Mouse (Mus musculus) kidney, adult 9 months (tissue): ENCODE measurements around the gene Rpl18a.

Source experiments
- DNase-seq: peaks from one replicate; pipeline ENCODE4 v3.0.0; 2022

Gene Rpl18a

DNA sequence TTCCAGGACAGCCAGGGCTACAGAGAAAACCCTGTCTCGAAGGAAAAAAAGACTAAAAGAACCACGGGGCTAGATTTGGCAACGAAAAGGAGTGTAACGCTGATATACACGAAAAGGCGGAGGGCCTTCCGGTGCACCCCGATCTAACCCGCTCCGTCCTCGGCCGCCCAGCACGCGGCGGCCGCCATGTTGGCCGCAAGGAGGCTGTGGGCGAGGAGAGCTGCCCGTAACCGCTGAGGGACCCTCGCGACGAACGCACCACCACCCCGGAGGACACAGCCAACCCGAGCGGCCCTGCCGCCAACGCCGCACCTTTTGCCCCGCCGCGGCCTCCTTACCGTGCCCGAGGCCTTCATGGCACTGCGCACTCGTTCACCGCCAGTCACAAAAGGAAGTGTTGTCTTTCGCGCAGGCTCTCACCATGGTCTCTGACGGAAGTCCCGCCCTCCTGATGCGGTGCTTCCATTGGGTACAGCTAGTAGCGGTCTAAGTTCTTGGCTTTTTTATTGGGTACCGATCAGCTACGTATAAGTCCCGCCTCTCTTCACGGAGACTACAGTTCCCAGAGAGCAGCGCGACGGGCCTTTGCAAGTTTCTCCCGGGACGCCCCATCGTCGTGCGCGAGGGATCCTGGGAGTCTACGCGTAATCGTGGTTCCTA, at the start of gene Rpl18a:
Gene Rpl18a, minus strand, starts transcription at position 392 of the 660 bp plus-strand sequence.
- DNase-seq, result peak; percentile 99

GRCm38 (mm10) chr8:70943187-70943586, 46.0 kb upstream of the Rpl18a start:
- DNase-seq, result no peak

GRCm38 (mm10) chr8:70941478-70941877, 44.3 kb upstream of the Rpl18a start:
- no peak for DNase-seq

DNA sequence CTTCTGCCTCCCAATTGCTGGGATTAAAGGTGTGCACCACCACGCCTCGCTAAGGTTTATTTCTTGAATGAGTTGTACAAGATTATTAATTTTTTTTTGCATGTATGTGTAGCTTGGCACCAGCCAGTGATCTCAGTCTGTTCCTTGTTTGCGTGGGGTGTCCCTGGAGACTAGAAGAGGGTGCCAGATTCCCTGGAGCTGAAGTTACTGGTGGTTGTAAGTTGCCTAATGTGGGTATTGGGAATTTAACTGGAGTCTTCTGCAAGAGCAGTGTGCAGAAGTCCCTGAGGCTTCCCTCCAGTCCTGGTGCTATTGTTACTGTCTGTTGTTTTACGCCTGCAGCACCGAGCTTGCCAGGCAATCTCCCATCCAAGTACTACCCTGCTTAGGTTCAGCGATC, 40.0 kb upstream of the Rpl18a start:
- DNase-seq, result no peak

- DNase-seq, result no peak
These were observed 37.6 kb upstream of the Rpl18a start for GRCm38 (mm10) chr8:70934786-70935185.

DNA sequence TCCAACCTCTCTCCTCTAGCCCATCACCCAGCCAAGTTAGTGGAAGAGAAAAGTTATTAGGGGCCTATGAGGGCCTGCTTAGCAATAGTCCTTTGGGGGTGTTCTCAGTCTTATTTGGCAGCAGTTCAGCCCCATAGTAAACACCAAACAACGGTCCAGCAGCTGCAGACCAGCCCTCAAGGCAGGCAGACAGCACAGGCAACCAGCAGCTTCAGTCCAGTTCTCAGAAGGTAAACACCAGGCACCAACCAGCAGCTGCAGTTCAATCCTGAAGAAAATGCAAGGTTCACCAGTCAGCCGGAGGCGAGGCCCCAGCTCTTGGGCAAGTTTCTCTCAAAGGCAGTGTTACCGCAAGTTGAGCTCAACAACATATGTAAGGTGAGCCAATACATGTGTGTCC, 35.8 kb upstream of the Rpl18a start:
- no peak for DNase-seq

DNA sequence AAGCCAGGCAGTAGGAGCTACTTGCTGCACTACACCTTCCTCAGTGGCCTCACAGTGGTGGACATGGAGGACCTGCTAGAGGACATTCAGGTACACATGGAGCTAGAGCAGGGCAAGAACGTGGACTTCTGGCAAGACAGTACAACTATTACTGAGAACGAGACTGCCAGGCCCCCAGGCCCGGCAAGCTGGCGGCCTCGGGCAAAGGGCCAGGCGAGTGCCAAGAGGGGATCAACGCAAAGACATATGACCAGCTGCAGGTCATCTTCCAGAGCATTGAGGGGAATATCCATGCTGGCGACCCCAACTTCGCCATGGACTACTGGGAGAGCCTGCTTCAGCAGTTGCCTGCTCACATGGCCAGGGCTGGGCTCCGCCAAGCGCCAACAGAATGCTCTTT, 34.5 kb upstream of the Rpl18a start:
- DNase-seq, result no peak

GRCm38 (mm10) chr8:70928778-70929322, 31.6 kb upstream of the Rpl18a start:
- DNase-seq, result no peak

GRCm38 (mm10) chr8:70928096-70928495, 30.9 kb upstream of the Rpl18a start:
- DNase-seq, result no peak

- DNase-seq, result no peak
These were observed 29.2 kb upstream of the Rpl18a start for GRCm38 (mm10) chr8:70926396-70926795.

DNA sequence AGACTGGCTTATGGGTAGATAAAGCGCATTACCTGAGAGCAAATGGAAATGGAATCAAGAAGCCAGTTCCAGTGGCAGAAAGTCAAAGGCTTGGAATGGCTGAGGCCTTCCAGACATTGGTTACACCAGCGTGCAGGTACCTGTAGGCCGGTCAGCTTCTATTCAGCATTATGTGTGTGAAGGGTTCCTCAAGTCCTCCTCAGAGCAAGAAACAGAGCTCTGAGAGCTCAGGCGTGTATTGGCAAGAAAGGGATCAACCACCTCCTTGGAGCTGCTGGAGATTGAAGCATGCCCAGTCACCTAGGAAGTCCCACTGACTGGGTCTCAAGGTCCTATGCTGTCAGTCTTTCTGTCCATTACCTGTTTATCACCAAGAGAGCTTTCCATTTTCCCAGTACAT, 28.5 kb upstream of the Rpl18a start:
- no peak for DNase-seq

GRCm38 (mm10) chr8:70924151-70924550, 26.9 kb upstream of the Rpl18a start:
- DNase-seq, result no peak

DNA sequence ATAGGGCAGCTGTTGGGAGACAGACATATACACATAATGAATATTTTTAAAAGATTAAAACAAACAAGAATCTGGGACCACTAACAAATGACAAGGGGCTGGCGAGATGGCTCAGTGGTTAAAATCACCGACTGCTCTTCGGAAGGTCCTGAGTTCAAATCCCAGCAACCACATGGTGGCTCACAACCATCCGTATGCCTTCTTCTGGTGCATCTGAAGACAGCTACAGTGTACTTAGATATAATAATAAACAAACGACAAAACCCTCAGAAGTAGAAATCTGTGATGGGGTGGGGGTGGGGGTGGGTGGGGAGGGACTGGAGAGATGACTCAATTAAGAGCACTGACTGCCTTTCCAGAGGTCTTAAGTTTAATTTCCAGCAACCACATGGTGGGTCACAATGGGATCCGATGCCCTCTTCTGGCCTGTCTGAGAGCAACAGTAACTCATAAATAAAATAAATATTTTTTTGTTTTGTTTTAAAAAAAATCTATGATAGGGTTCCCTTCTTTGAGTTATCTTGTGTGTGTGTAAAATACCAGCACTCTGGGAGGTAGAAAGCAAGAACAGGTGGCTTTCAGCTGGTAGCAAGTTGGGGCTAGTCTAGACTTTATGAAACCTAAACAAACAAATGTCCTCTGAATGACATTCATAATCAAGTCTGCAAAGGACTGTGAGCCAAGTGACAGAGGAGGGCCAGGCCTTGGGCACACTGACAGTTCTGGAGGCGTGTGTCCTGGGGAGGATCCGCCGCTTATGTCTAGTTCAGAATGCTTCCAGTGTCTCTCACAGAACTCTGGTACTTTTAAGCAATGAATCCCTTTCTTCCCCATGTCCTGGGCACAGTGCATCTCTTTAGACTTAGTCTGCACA, 23.1 kb upstream of the Rpl18a start:
- DNase-seq, result no peak

DNA sequence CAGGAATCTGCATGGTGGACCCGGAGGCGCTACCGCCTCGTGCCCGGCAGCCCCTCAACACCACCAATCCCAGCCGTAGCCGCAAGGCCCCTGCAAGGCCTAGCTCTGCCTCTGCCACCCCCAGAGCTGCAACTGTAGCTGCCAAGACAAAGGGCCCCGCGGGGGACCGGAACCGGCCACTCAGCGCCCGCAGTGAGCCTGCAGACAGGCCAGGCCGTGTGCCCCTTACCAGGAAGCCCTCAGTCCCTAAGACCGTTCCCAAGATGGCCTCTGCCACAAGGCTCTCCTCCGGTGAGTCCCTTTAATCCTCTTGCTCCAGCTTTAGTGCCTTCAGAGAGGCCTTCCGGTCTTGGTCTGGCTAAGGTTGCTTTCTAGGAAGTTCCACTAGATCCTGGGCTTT, 17.5 kb upstream of the Rpl18a start:
- no peak for DNase-seq

GRCm38 (mm10) chr8:70913523-70913922, 16.3 kb upstream of the Rpl18a start:
- DNase-seq, result no peak

GRCm38 (mm10) chr8:70912955-70913354, 15.7 kb upstream of the Rpl18a start:
- DNase-seq, result no peak

DNA sequence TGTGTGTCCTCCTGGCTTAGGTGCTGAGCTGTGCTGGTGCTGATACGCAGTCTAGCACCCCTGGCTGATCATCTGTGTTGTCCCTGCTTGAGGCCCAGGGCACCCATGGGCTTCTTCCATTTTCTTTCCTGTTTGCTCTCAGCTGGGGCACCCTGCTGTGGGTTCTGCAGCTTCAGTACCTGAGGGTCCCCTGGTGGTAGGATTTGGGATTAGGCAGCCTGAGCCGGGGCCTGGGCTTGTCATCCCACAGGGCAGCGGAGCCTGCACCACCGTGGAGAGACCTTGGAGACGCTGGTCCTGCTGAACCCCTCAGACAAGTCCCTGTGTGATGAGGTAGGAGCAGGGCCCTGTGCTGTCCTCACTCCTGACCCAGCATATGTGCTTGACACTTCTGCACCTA, 14.4 kb upstream of the Rpl18a start:
- DNase-seq, result no peak

DNA sequence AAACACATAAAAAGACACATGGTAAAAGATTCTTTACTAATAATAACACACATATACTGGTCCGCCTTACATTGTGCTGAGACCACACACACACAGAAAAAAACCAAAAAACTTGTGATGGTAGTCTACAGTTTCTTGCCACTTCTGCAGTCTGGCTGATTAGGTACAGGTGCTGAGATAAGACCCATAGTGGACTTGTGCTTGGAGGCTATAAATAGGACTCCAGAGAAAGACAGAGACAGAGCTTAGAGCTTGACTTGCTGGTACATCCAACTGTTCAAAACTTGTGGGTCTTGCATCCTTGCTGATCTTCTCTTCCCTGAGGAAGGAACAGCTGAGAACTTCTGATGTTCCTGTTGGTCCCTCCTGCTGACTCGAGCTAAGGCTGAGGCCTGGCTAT, 10.3 kb upstream of the Rpl18a start:
- no peak for DNase-seq

DNA sequence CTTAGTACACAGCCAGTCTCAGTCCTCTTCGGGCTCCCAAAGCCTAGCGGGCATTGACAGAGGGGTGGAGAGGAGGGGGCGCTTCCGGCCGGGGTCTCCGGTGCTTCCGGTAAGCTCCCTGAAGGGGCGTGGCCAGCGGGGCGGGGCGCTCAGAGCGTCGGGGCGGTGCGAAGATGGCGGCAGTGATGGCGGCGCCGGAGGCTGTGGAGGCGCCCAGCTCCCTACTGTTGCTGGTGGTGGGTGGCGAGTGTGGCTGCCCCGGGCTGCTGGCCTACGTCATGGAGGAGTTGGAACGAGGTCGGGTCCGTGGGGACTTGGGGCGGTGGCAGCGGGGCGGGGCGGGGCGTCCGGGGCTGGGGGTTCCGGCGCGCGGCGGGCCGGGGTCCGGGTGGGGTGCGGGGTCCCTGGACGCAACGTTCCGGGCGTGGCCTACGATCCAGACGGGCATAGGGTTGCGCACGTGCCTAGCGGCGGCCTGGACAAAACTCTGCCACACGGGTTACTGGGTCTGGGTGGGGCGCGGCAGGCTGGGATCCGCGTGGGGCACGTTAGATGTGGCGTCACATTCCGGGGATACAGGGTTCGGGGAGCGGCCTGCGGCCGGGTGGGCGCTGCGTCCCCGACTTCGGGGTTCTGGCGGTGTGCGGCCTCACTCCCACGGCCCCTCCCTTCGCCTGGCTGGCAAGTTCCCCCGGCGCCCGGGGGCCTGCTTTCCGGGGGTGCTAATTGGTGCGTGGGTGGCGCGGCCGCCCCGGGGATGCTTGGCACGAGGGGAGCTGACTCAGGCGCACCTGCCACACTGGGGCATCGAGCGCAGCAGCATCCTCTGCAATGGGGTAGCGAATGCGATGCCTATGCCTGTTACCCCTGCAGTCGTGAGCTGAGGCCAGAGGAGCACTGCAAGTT, 8.9 kb upstream of the Rpl18a start, which contains the start of gene Map1s:
Gene Map1s, plus strand, starts transcription at position 102 of the 906 bp plus-strand sequence.
- peak; percentile 62 for DNase-seq

DNA sequence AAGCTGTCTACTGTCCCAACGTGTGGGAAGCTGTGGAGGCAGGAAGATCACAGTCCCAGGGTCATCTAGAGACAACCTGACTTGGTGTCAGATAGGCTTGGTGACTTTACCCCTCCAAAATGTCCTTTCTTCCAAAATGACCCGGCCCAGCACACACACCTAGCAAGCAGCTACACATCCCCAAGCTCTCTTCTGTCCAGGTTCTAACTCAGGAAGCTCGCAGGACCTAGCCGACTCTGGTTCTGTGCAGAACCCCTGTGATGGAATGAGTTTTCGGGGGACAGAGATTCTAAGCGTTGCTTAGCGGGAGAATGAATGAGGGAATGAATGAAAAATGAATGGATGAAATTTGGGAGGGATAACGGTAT, 8.2 kb upstream of the Rpl18a start:
- DNase-seq, result no peak

GRCm38 (mm10) chr8:70904532-70904931, 7.3 kb upstream of the Rpl18a start:
- DNase-seq, result peak; percentile 79

GRCm38 (mm10) chr8:70903582-70903981, 6.4 kb upstream of the Rpl18a start:
- no peak for DNase-seq

DNA sequence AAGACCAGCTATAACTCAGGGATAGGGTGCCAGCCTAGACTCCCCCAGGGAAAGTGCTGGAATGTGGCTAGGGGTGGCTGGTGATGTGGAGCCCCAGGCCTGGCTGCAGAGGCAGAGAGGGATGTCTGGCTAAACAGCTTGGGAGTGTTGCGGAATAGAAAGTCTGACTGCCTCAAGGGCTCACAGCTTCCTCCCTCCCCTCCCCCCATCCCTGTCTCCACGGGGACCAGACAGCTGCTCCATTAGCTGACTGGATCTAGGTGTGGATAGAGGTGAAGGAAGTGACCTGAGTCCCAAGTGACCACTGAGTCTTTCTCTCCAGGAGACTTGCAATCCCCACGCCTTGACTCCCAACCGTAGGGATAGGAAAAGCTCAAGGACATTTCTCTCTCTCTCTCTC, 5.9 kb upstream of the Rpl18a start:
- no peak for DNase-seq
